Mouse (Mus musculus) erythroblast, adult 5-6 weeks (primary cell): ENCODE measurements around the gene Srsf10. TPM values are rescaled to one million over a fixed set of nuclear protein-coding genes. Genes with fewer than 3 reads are reported as not detected.

Experiments used
- ATAC-seq: replicated peaks from 2 replicates; pipeline ENCODE4 v1.8.0; 2016; ENCODE audit warnings: moderate number of reproducible peaks, mild to moderate bottlenecking, moderate TSS enrichment, inconsistent platforms; ENCODE audit not compliant: poor library complexity, low FRiP score, severe bottlenecking
- total RNA-seq, 2 experiments: library from RNA; stranded (forward) in 1 of 2; stranded (reverse) in 1 of 2; fragments of 150-400 nt in 1 of 2; fragments of 200-764, 138-1000 nt in 1 of 2; gene quantifications; 2 replicates each; pipeline versions ENCODE4 v1.2.3 to v1.2.4; 2015 to 2017; ENCODE audit warnings: low replicate concordance in 2 of 2

Srsf10 gene
- total RNA-seq, 2 experiments from 2014 or later, result 116 to 176 TPM

GRCm38 (mm10) chr4:135880576-135880975, 25.0 kb downstream of the Srsf10 start:
- no peak for ATAC-seq

GRCm38 (mm10) chr4:135882023-135882422, 26.5 kb downstream of the Srsf10 start:
- no peak for ATAC-seq

DNA sequence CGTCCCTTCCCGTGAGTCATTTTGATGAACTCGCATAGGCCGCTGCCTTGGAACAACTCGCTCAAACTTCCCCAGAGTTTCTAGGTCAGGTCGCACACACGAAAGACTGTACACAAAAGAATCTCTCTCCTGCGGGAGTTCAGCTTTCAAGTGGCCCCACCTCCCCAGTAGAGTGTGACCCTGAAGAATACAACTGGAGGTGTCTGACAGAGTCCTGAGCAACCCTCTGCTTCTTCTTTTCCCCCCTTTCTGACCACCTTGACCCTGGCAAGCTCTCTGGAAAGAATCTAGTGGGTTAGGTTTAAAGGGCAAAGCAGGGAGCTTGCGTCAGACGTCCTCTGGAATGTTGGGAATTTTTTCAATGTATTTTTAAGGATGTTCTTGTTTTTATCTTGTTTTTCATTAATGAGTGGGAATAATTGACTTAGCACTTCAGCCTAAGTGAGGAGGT, 27.9 kb downstream of the Srsf10 start:
- ATAC-seq, result no peak

GRCm38 (mm10) chr4:135883881-135884516, 28.5 kb downstream of the Srsf10 start:
- no peak for ATAC-seq

- ATAC-seq, result no peak
These were observed 29.0 kb downstream of the Srsf10 start for GRCm38 (mm10) chr4:135884531-135884930.

DNA sequence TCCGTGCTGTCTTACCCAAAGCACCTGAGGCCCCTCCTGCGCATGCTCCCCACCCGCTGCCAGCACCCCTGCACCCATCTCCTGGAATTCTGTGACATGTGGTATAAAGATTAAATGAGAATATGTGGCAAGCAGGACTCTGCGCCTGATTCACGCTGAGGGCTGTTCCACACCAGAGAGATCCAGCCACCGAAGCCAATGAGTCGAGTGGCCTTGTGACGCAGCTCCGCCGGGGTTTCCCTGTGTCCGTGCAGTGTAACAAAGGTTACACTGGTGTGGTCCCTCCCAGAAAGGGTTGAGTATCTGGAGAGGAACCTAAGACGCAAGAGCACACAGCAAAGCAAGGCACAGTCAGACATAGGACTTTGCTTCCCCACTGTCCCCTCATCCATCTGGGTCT, 30.1 kb downstream of the Srsf10 start:
- no peak for ATAC-seq

DNA sequence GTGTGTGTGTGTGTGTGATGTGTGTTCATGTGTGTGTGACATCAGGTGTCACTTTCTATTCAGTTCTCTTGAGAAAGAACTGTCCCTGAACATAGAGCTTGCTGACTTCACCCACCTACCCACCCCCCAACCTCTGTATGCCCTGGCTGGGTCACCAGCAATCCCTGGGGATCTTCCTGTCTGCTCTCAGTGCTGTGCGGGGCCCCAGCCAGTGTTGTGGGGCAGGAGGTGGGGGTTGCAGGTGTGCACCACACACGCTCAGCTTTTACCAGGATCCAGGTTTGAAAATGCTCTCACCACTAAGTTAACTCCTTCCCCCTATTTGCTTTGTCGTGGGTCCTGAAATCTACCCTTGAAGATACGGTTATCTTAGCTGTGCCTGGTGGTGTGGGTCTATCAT, 30.6 kb downstream of the Srsf10 start:
- no peak for ATAC-seq

DNA sequence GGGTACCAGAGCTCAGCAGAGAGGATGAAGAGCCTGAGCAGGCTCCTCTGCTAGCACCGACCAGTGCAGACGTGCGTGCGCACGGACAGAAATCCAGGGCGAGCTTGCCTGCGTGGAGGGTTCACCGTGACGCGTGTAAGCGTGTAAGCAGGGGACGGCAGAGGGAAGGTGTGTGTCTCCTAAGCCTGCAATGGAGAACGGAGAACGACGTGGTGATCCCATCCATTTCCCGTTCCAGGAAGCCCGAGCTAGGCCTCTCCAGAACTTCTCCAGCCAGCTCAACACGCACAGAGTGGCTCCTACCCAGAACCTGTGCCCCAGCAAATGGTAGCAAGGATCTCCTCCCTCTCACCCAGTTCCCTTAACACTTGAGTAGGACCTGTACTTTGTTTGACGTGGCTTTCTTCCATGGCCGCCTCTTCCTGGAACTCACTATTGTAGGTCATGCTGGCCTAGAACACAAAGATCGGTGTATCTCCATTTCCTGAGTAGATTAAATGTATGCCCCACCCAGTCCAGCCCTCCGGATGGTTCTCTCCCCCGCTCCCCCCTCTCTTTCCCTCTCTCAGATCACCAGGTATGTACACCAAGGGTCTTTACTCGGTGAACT, 33.0 kb downstream of the Srsf10 start:
- no peak for ATAC-seq

DNA sequence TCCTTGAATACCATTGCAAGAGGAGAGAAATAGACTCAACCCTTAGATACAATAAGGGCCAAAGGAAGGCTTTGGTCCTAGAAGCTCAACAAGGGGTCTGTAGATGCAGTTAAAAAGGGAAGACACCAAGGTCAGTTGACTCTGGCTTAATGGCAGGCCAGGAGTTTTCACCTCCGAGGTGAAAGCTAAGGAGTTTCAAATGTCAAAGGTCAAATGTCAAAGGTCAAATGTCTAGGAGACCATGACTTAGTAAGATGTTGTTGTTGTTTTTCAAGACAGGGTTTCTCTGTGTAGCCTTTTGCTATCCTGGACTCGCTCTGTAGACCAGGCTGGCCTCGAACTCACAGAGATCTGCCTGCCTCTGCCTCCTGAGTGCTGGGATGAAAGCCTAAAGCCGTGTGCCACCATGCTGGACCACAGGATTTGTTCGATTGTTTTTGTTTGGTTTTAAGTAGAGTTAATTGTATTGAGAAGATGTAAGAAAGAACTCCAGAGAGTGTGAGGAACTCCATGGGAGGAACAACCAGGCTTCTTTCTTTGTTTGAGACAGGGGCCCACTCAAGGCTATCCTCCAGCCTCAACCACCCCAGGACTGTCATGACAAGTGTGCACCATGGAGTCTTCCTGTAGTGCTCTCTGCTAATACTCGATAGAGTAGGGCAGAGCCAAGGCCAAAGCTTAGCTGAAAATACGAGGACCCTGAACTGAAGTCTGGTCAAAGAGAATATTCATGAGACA, 33.8 kb downstream of the Srsf10 start:
- ATAC-seq, result no peak

GRCm38 (mm10) chr4:135889884-135890283, 34.3 kb downstream of the Srsf10 start:
- peak; percentile 76 for ATAC-seq

- no peak for ATAC-seq
These were observed 36.0 kb downstream of the Srsf10 start for GRCm38 (mm10) chr4:135891539-135891938.

DNA sequence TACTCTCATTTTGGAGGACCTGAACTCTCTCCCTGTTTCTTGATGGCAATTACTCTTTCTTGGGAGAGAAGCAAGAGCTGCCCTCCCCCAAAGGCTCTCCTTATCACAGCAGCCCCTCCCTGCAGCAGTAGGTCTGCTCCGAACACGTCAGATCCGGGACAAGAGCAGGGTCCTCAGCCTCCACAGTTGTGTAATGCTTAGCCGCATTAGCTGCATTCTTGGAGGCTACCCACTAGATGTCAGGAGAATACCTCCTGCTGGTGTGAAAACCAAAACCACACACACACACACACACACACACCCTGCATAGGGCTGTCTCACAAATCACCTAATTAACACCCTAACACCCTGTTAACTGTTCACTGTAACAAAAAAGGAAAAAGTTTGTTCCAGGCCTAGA, 37.3 kb downstream of the Srsf10 start:
- ATAC-seq, result no peak

- ATAC-seq, result 0 out of 2 replicates have a peak, but pooled peaks have one; percentile 7
These were observed 39.6 kb downstream of the Srsf10 start, which contains the start of gene Cnr2 for GRCm38 (mm10) chr4:135895071-135895571. TSS of gene Cnr2 (plus strand) at chr4:135895394.

DNA sequence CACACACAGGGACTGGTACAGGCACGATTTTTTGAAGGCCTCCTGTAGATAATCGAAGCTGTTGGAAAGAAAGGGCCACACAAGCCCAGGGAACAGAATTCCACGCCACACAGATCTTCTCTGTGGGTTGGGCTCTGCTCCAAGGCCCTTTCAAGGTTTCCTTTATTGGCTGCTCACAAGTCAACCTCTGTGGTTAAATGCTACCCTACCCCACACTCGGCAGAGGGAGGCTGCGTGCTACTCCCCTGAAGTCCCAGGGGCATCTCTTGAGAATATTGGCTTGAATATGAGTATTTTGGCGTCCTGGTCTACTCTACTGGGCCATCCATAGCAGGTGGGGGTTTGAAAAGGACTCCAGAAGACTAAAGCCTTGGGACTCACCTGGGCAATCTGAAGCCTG, 40.6 kb downstream of the Srsf10 start:
- ATAC-seq, result no peak

DNA sequence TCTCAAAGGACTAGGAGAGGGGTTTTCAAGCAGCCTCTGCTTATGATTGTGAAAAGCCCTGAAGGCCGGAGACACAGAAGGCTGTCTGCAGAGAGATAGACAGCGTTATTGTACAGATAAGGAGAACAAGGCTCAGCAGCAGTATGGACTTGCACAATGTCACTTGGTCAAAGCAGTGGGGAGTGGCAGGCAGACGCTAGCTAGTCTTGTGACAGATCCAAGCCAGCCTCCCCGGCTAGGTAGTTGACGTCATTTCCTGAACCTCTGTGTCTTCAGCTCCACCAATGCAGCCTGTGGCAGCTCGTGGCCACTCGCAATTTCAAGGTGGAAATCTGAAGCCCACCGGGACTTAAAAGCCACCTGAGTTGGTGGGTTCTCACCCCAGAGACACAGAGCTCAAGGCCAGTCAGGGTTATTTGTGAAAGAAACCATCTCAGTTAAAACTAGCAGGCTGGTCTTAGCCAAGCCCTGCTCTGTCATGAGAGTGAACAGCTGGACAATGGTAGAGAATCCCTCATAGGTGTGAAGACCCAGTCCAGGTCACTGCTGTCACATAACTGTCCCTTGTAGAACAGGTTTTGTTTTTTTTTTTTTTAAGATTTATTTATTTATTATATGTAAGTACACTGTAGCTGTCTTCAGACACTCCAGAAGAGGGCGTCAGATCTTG, 43.0 kb downstream of the Srsf10 start:
- ATAC-seq, result peak; percentile 92

GRCm38 (mm10) chr4:135899050-135899448, 43.5 kb downstream of the Srsf10 start:
- no peak for ATAC-seq

DNA sequence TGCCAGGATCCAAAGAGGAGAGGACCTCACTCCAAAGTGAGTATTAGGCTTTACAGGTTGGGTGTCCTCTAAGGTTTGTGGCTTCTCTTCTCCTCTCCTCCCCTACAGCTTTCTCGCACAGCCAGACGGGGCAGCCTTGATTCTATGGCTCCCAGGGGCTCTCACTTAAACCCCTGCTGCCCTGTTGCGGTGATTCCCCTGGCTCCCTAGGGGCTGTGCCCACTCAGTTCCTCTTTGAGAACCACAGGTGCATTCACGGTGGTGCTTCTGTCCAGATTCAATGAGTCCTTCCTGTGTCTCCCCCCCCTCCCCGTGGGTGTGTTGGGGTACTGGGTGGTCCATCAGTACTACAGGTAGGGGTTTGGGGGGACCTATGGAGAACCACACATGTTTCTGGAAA, 44.5 kb downstream of the Srsf10 start:
- no peak for ATAC-seq

GRCm38 (mm10) chr4:135902606-135903242, 47.2 kb downstream of the Srsf10 start:
- ATAC-seq, result no peak

DNA sequence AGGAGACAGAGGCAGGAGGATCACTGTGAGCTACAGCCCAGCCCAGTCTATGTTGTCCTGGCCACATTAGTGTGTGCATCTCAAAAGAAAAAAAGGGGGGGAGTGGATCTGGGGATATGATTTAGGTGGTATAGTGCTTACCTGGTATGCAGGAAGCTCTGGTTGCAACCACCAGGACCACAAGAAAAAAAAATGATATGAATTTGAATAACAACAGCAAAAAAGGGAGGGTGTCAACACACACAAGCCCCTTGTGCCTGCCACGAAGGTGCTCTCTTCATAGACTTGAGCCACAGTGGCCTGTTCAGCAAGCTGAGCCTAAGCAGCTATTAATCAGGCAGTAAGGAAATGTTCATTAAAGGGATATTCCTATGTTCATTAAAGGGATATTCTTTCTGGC, 49.3 kb downstream of the Srsf10 start:
- ATAC-seq, result no peak

- peak; percentile 68 for ATAC-seq
These were observed 51.1 kb downstream of the Srsf10 start for GRCm38 (mm10) chr4:135906633-135907032.
